Mouse (Mus musculus): ENCODE results near the gene Gzme. TPM values are rescaled to one million over a fixed set of nuclear protein-coding genes. Genes with fewer than 3 reads are reported as not detected.
"Not testable (repeated sequence)": the region's sequence is repeated elsewhere in the genome, so short reads cannot be mapped to it uniquely, and the experiment has no call there.

Gzme gene
- polyA plus RNA-seq (2014; fragmentation: Nextera tagmentation; extraction: Ambion mirVana), result not detected in 2 replicates

- ATAC-seq (ENCODE audit: insufficient read depth, low FRiP score, low TSS enrichment), result no peak
- Histone ChIP-seq H3K27me3 (ENCODE audit: control insufficient read depth, insufficient read depth, low read length) (no peaks in the 10 kb centered on the region), H3K9ac (ENCODE audit: low read length) (no peak within 1 kb of the TSS), H3K4me2 (ENCODE audit: low read depth) (no peak within 1 kb of the TSS), H3K9me3 (ENCODE audit: control insufficient read depth, low read length) (no peaks in the 10 kb centered on the region), H3K4me3 (ENCODE audit: low read depth, low read length) (no peak within 1 kb of the TSS), H3K27ac (ENCODE audit: low read depth, low read length) (no peak within 1 kb of the TSS), H3K4me1 (ENCODE audit: control insufficient read depth, insufficient read depth, low read length) (no peaks in the 10 kb centered on the region), H3K36me3 (ENCODE audit: control insufficient read depth, insufficient read depth, low read length) (no peaks in the 10 kb centered on the region)
- DNase-seq (ENCODE audit: low spot score), result no peak
These were observed at the start of gene Gzme for GRCm38 (mm10) chr14:56120525-56120924. Gene Gzme (minus strand): TSS chr14:56120625.

DNA sequence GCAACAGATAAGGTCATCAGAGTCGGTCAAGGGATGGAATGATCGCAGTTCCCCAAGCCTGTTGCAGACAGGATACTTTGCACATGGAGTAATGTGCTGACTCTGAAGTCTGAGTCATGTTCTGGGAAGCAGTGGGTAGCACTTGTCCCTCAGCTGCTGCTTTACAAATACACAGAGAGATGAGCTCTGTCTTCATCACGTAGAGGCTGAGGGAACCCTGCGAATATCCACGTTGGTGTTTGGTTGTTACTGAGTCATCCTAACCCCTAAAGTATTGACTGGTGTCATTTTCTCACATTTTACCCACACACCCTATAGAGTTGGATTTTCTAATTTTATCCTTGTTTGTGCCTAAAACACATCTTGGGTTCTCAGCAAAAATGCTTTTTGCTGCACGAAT lies 47.6 kb upstream of the Gzme start:
- Histone ChIP-seq H3K4me2 (ENCODE audit: low read depth) (no peak overlapping the region), H3K4me3 (ENCODE audit: low read depth, low read length) (no peak overlapping the region), H3K9me3 (ENCODE audit: control insufficient read depth, low read length) (no peaks in the 10 kb centered on the region), H3K27ac (ENCODE audit: low read depth, low read length) (no peak overlapping the region), H3K27me3 (ENCODE audit: control insufficient read depth, insufficient read depth, low read length) (no peaks in the 10 kb centered on the region), H3K4me1 (ENCODE audit: control insufficient read depth, insufficient read depth, low read length) (no peaks in the 10 kb centered on the region), H3K9ac (ENCODE audit: low read length) (no peak overlapping the region), H3K36me3 (ENCODE audit: control insufficient read depth, insufficient read depth, low read length) (no peaks in the 10 kb centered on the region)
- DNase-seq (ENCODE audit: low spot score) (no peak), ATAC-seq (ENCODE audit: insufficient read depth, low FRiP score, low TSS enrichment) (no peak)
- WGBS, result 91% methylated on average over 6 of the region's 6 CpGs

GRCm38 (mm10) chr14:56162109-56162508 lies 41.7 kb upstream of the Gzme start:
- Histone ChIP-seq H3K4me1 (ENCODE audit: control insufficient read depth, insufficient read depth, low read length) (no peaks in the 10 kb centered on the region), H3K27ac (ENCODE audit: low read depth, low read length) (no peak overlapping the region), H3K36me3 (ENCODE audit: control insufficient read depth, insufficient read depth, low read length) (no peaks in the 10 kb centered on the region), H3K9ac (ENCODE audit: low read length) (no peak overlapping the region), H3K27me3 (ENCODE audit: control insufficient read depth, insufficient read depth, low read length) (no peaks in the 10 kb centered on the region), H3K9me3 (ENCODE audit: control insufficient read depth, low read length) (no peaks in the 10 kb centered on the region), H3K4me3 (ENCODE audit: low read depth, low read length) (no peak overlapping the region), H3K4me2 (ENCODE audit: low read depth) (no peak overlapping the region)
- ATAC-seq (ENCODE audit: insufficient read depth, low FRiP score, low TSS enrichment), result no peak
- WGBS, result 92% methylated on average over 2 of the region's 2 CpGs
- no peak for DNase-seq (ENCODE audit: low spot score)

GRCm38 (mm10) chr14:56159479-56159878 lies 39.1 kb upstream of the Gzme start, which contains the start of gene Gzmg:
Gene Gzmg (minus strand): TSS chr14:56159579.
- not testable (repeated sequence) for H3K9ac ChIP-seq (ENCODE audit: low read length); H3K4me1 ChIP-seq (ENCODE audit: control insufficient read depth, insufficient read depth, low read length); H3K9me3 ChIP-seq (ENCODE audit: control insufficient read depth, low read length); DNase-seq (ENCODE audit: low spot score); H3K27ac ChIP-seq (ENCODE audit: low read depth, low read length); H3K27me3 ChIP-seq (ENCODE audit: control insufficient read depth, insufficient read depth, low read length); H3K4me2 ChIP-seq (ENCODE audit: low read depth); H3K36me3 ChIP-seq (ENCODE audit: control insufficient read depth, insufficient read depth, low read length); H3K4me3 ChIP-seq (ENCODE audit: low read depth, low read length); ATAC-seq (ENCODE audit: insufficient read depth, low FRiP score, low TSS enrichment)
- WGBS, result 78% methylated on average over 2 of the region's 2 CpGs

DNA sequence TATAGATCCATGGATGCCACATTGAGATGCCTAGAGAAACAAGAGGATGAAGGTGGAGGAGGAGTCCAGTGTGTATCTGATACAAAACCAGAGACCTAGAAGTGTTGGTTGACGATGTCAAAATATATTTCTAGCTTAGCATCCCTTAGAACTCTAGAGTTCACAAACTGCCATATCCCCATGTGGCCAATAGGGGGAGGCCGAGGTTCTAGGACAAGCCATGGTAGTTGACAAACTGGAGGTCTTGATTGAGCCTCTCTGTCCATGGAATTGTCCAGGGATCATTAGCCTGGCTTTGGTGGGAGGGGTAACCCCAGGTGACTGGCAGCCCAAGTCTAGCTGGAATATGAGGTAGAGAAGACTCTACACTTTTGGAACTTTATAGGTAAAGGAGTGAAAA lies 34.9 kb upstream of the Gzme start:
- 61% methylated on average over 2 of the region's 2 CpGs for WGBS
- no peak overlapping the region for H3K9ac ChIP-seq (ENCODE audit: low read length)
- no peak for ATAC-seq (ENCODE audit: insufficient read depth, low FRiP score, low TSS enrichment)
- no peaks in the 10 kb centered on the region for H3K36me3 ChIP-seq (ENCODE audit: control insufficient read depth, insufficient read depth, low read length)
- no peak for DNase-seq (ENCODE audit: low spot score)
- H3K4me1 ChIP-seq (ENCODE audit: control insufficient read depth, insufficient read depth, low read length), result no peaks in the 10 kb centered on the region
- H3K4me2 ChIP-seq (ENCODE audit: low read depth), result no peak overlapping the region
- H3K4me3 ChIP-seq (ENCODE audit: low read depth, low read length), result no peak overlapping the region
- H3K27ac ChIP-seq (ENCODE audit: low read depth, low read length), result no peak overlapping the region
- no peaks in the 10 kb centered on the region for H3K27me3 ChIP-seq (ENCODE audit: control insufficient read depth, insufficient read depth, low read length)
- no peaks in the 10 kb centered on the region for H3K9me3 ChIP-seq (ENCODE audit: control insufficient read depth, low read length)

GRCm38 (mm10) chr14:56133675-56134074 lies 13.2 kb upstream of the Gzme start:
- not testable (repeated sequence) for H3K36me3 ChIP-seq (ENCODE audit: control insufficient read depth, insufficient read depth, low read length); H3K27ac ChIP-seq (ENCODE audit: low read depth, low read length); ATAC-seq (ENCODE audit: insufficient read depth, low FRiP score, low TSS enrichment); H3K9ac ChIP-seq (ENCODE audit: low read length); H3K9me3 ChIP-seq (ENCODE audit: control insufficient read depth, low read length); H3K4me2 ChIP-seq (ENCODE audit: low read depth); H3K4me3 ChIP-seq (ENCODE audit: low read depth, low read length); DNase-seq (ENCODE audit: low spot score); H3K4me1 ChIP-seq (ENCODE audit: control insufficient read depth, insufficient read depth, low read length); H3K27me3 ChIP-seq (ENCODE audit: control insufficient read depth, insufficient read depth, low read length)
- 84% methylated on average over 1 of the region's 1 CpGs for WGBS

- not testable (repeated sequence) for ATAC-seq (ENCODE audit: insufficient read depth, low FRiP score, low TSS enrichment); H3K36me3 ChIP-seq (ENCODE audit: control insufficient read depth, insufficient read depth, low read length); H3K27ac ChIP-seq (ENCODE audit: low read depth, low read length); H3K4me1 ChIP-seq (ENCODE audit: control insufficient read depth, insufficient read depth, low read length); H3K4me3 ChIP-seq (ENCODE audit: low read depth, low read length); H3K27me3 ChIP-seq (ENCODE audit: control insufficient read depth, insufficient read depth, low read length); H3K4me2 ChIP-seq (ENCODE audit: low read depth); DNase-seq (ENCODE audit: low spot score); H3K9ac ChIP-seq (ENCODE audit: low read length); H3K9me3 ChIP-seq (ENCODE audit: control insufficient read depth, low read length)
- WGBS, result 77% methylated on average over 2 of the region's 2 CpGs
These were observed 12.1 kb upstream of the Gzme start, which contains the start of gene Gzmd for GRCm38 (mm10) chr14:56132508-56132907. Gene Gzmd (minus strand): TSS chr14:56132608.

DNA sequence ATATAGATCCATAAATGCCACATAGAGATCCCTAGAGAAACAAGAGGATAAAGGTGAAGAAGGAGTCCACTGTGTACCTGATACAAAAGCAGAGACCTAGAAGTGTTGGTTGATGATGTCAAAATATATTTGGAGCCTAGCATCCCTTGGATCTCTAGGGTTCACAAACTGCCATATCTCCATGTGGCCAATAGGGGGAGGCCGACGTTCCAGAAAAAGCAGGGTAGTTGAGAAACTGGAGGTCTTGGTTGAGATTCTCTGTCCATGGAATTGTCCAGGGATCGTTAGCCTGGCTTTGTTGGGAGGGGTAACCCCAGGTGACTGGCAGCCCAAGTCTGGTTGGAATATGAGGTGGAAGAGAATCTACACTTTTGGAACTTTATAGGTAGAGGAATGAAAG lies 7.9 kb upstream of the Gzme start:
- Histone ChIP-seq H3K9ac (ENCODE audit: low read length) (no peak overlapping the region), H3K27ac (ENCODE audit: low read depth, low read length) (no peak overlapping the region), H3K4me2 (ENCODE audit: low read depth) (no peak overlapping the region), H3K36me3 (ENCODE audit: control insufficient read depth, insufficient read depth, low read length) (no peaks in the 10 kb centered on the region), H3K4me1 (ENCODE audit: control insufficient read depth, insufficient read depth, low read length) (no peaks in the 10 kb centered on the region), H3K9me3 (ENCODE audit: control insufficient read depth, low read length) (no peaks in the 10 kb centered on the region), H3K4me3 (ENCODE audit: low read depth, low read length) (no peak overlapping the region), H3K27me3 (ENCODE audit: control insufficient read depth, insufficient read depth, low read length) (no peaks in the 10 kb centered on the region)
- ATAC-seq (ENCODE audit: insufficient read depth, low FRiP score, low TSS enrichment) (no peak), DNase-seq (ENCODE audit: low spot score) (no peak)
- 51% methylated on average over 3 of the region's 3 CpGs for WGBS

GRCm38 (mm10) chr14:56123516-56123915 lies 3.1 kb upstream of the Gzme start:
- DNase-seq (ENCODE audit: low spot score) (no peak), ATAC-seq (ENCODE audit: insufficient read depth, low FRiP score, low TSS enrichment) (no peak)
- no peak overlapping the region for H3K9ac ChIP-seq (ENCODE audit: low read length)
- H3K27ac ChIP-seq (ENCODE audit: low read depth, low read length), result no peak overlapping the region
- no peaks in the 10 kb centered on the region for H3K4me1 ChIP-seq (ENCODE audit: control insufficient read depth, insufficient read depth, low read length)
- H3K4me2 ChIP-seq (ENCODE audit: low read depth), result no peak overlapping the region
- WGBS, result 86% methylated on average over 3 of the region's 3 CpGs
- no peaks in the 10 kb centered on the region for H3K9me3 ChIP-seq (ENCODE audit: control insufficient read depth, low read length)
- no peaks in the 10 kb centered on the region for H3K36me3 ChIP-seq (ENCODE audit: control insufficient read depth, insufficient read depth, low read length)
- H3K27me3 ChIP-seq (ENCODE audit: control insufficient read depth, insufficient read depth, low read length), result no peaks in the 10 kb centered on the region
- no peak overlapping the region for H3K4me3 ChIP-seq (ENCODE audit: low read depth, low read length)
